Mouse (Mus musculus) myocyte (in vitro differentiated cells): ENCODE measurements around the gene Baiap2l2.

Experiments used
- CEBPB ChIP-seq: IDR thresholded peaks from 2 replicates; pipeline ENCODE4 v1.6.1; 2011; ENCODE audit warnings: mild to moderate bottlenecking, moderate library complexity; ENCODE audit not compliant: poor library complexity, insufficient read depth, severe bottlenecking
- E2F4 ChIP-seq: IDR thresholded peaks from one replicate; pipeline ENCODE4 v1.6.1; 2011; ENCODE audit warnings: mild to moderate bottlenecking, control low read depth, moderate library complexity; ENCODE audit not compliant: insufficient read depth
- MAX ChIP-seq: IDR thresholded peaks from one replicate; pipeline ENCODE4 v1.6.1; 2011; ENCODE audit warnings: low read depth, mild to moderate bottlenecking, control low read depth
- MYOD1 ChIP-seq, 3 experiments: IDR thresholded peaks; one replicate each; pipeline ENCODE4 v1.6.1; 2011; ENCODE audit warnings: control low read depth in 2 of 3, low read depth in 2 of 3, mild to moderate bottlenecking in 2 of 3, moderate library complexity in 1 of 3; ENCODE audit not compliant: insufficient read length in 2 of 3, control insufficient read depth in 1 of 3
- MYOG ChIP-seq, 3 experiments: IDR thresholded peaks; one replicate each; pipeline ENCODE4 v1.6.1; 2011; ENCODE audit warnings: control low read depth in 2 of 3, low read depth in 2 of 3, mild to moderate bottlenecking in 2 of 3; ENCODE audit not compliant: insufficient read length in 2 of 3, control insufficient read depth in 1 of 3, insufficient read depth in 1 of 3
- POLR2A ChIP-seq: IDR thresholded peaks from one replicate; pipeline ENCODE4 v1.6.1; 2011; ENCODE audit warnings: low read depth, mild to moderate bottlenecking, control low read depth, moderate library complexity; ENCODE audit not compliant: insufficient read length
- POLR2AphosphoS2 ChIP-seq: IDR thresholded peaks from one replicate; pipeline ENCODE4 v1.6.1; 2011; ENCODE audit warnings: low read depth, control low read depth; ENCODE audit not compliant: insufficient read length
- REST ChIP-seq: IDR thresholded peaks from one replicate; pipeline ENCODE4 v1.6.1; 2011; ENCODE audit warnings: mild to moderate bottlenecking, control low read depth, moderate library complexity; ENCODE audit not compliant: insufficient read depth, insufficient read length
- TCF12 ChIP-seq: IDR thresholded peaks from one replicate; pipeline ENCODE4 v1.6.1; 2011; ENCODE audit warnings: mild to moderate bottlenecking, control low read depth; ENCODE audit not compliant: poor library complexity, insufficient read depth, severe bottlenecking
- TCF3 ChIP-seq: IDR thresholded peaks from one replicate; pipeline ENCODE4 v1.6.1; 2011; ENCODE audit warnings: low read depth, control low read depth; ENCODE audit not compliant: insufficient read length
- USF1 ChIP-seq: IDR thresholded peaks from one replicate; pipeline ENCODE4 v1.6.1; 2011; ENCODE audit warnings: low read depth, mild to moderate bottlenecking, control low read depth, moderate library complexity

DNA sequence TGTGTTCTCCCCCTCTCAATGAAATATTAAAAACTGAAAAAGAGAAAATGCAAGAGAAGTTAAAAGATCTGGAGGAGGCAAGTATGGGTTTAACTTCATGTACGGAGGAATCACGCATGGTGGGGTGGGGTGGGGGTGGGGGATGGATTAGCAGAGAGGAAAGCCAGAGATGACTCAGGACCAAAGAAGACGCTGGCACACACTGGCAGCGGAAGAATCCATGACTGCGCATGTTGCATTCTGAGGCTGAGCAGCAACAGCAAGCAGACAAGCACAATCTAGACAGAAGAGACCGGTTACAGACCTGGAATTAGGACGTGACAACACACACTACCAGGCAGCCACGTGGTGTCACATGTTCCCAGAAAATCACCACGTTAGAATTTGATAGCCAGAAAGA is 7.4 kb upstream of the Baiap2l2 start:
- TF ChIP-seq MYOG (IDR thresholded peaks at IDR 0.05; ENCODE audit: control insufficient read depth in 1 of 3, insufficient read depth in 1 of 3, insufficient read length in 2 of 3, low read depth in 2 of 3): no peak
- TF ChIP-seq USF1: no peak
- no peak for TF ChIP-seq POLR2A
- no peak for TF ChIP-seq E2F4
- no peak for TF ChIP-seq MYOD1 (IDR thresholded peaks at IDR 0.05; ENCODE audit: control insufficient read depth in 1 of 3, insufficient read length in 2 of 3, low read depth in 2 of 3)
- no peak for TF ChIP-seq MAX
- no peak for TF ChIP-seq TCF12
- TF ChIP-seq CEBPB: no peak
- TF ChIP-seq REST: no peak
- TF ChIP-seq POLR2AphosphoS2: no peak
- TF ChIP-seq TCF3: no peak
